Mouse (Mus musculus) stomach, embryonic 14.5 days (tissue): ENCODE data around the gene Elk4. TPM values are rescaled to one million over a fixed set of nuclear protein-coding genes. Genes with fewer than 3 reads are reported as not detected.

ENCODE experiments used
- ATAC-seq: fragments of 200-750 bp; cut with Nextera tagmentation; 2 replicates; pipeline ENCODE4 v1.8.0; 2017; ENCODE audit warnings: low read depth, moderate TSS enrichment; ENCODE audit not compliant: insufficient number of reproducible peaks, insufficient read depth, low FRiP score
- H3K27ac ChIP-seq: fragments of 300-500 bp; sonication (generic); 2 replicates; pipeline ENCODE4 v1.5.1; 2014; ENCODE audit warnings: mild to moderate bottlenecking, low read length, moderate library complexity, mixed read lengths
- H3K27me3 ChIP-seq: fragments of 300-500 bp; sonication (generic); 2 replicates; pipeline ENCODE4 v1.6.1; 2014; ENCODE audit warnings: low read length, control low read depth, mixed read lengths; ENCODE audit not compliant: control insufficient read depth, insufficient read depth
- H3K36me3 ChIP-seq: fragments of 300-500 bp; sonication (generic); 2 replicates; pipeline ENCODE4 v1.6.1; 2014; ENCODE audit warnings: mild to moderate bottlenecking, control low read depth, low read length, moderate library complexity, mixed read lengths; ENCODE audit not compliant: control insufficient read depth, insufficient read depth
- H3K4me1 ChIP-seq: fragments of 300-500 bp; sonication (generic); 2 replicates; pipeline ENCODE4 v1.6.1; 2014; ENCODE audit warnings: low read length, control low read depth, mixed read lengths; ENCODE audit not compliant: control insufficient read depth, insufficient read depth
- H3K4me2 ChIP-seq: fragments of 300-500 bp; sonication (generic); replicated peaks from 2 replicates; pipeline ENCODE4 v1.6.1; 2014; ENCODE audit warnings: low read depth, low read length, control low read depth
- H3K4me3 ChIP-seq: fragments of 300-500 bp; sonication (generic); 2 replicates; pipeline ENCODE4 v1.5.1; 2014; ENCODE audit warnings: low read depth, low read length, control low read depth
- H3K9ac ChIP-seq: fragments of 300-500 bp; sonication (generic); replicated peaks from 2 replicates; pipeline ENCODE4 v1.6.1; 2014; ENCODE audit warnings: low read depth, mild to moderate bottlenecking, control low read depth, low read length, moderate library complexity, mixed read lengths
- H3K9me3 ChIP-seq: fragments of 300-500 bp; sonication (generic); 2 replicates; pipeline ENCODE4 v1.6.1; 2016; ENCODE audit warnings: low read depth, low read length, control low read depth; ENCODE audit not compliant: control insufficient read depth
- WGBS: fragments of 180-500 bp; shearing (Covaris S2); extraction: QIAGEN DNeasy Blood & Tissue Kit; methylation state at CpG from one replicate; pipeline ENCODE4 v1.1.7; 2014; 5-methylcytosine and 5-hydroxymethylcytosine counted together
- polyA plus RNA-seq: library from polyadenylated mRNA; unstranded; fragments of >200 nt; fragmentation: Nextera tagmentation; extraction: Ambion mirVana; gene quantifications from 2 replicates; pipeline ENCODE4 v1.2.1, GENCODE M21; 2014

Elk4 gene
- polyA plus RNA-seq, 1 experiment from 2014 or later: 38.2 TPM

DNA sequence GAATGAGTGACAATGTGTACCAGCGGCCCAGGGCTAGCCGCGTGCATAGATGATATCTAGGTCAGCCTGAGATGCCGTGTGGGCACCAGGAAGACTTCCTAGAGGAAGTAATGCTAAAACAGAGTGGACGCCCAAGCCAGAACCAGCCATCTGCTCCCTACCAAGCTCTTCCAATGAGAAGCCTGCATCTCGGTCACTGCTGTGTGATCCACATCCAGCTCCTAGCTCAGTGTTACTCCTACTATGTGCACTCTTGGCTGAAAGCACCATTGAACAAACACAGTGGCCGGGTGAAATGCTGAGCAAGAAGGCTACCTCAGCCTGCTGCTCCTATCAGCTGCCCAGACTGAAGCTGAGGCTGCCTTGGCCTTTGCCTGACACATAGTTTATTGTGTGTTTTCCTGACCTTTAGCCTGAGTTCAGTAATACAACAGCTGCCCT, 14.8 kb upstream of the Elk4 start:
- Histone ChIP-seq H3K4me2 (no peak overlapping the region), H3K27ac (no peak overlapping the region), H3K9me3 (no peaks in the 10 kb centered on the region), H3K27me3 (no peaks in the 10 kb centered on the region), H3K9ac (no peak overlapping the region), H3K4me3 (no peak overlapping the region), H3K4me1 (no peaks in the 10 kb centered on the region), H3K36me3 (no peaks in the 10 kb centered on the region)
- no peak for ATAC-seq
- WGBS: 77% methylated on average over 7 of the region's 7 CpGs

DNA sequence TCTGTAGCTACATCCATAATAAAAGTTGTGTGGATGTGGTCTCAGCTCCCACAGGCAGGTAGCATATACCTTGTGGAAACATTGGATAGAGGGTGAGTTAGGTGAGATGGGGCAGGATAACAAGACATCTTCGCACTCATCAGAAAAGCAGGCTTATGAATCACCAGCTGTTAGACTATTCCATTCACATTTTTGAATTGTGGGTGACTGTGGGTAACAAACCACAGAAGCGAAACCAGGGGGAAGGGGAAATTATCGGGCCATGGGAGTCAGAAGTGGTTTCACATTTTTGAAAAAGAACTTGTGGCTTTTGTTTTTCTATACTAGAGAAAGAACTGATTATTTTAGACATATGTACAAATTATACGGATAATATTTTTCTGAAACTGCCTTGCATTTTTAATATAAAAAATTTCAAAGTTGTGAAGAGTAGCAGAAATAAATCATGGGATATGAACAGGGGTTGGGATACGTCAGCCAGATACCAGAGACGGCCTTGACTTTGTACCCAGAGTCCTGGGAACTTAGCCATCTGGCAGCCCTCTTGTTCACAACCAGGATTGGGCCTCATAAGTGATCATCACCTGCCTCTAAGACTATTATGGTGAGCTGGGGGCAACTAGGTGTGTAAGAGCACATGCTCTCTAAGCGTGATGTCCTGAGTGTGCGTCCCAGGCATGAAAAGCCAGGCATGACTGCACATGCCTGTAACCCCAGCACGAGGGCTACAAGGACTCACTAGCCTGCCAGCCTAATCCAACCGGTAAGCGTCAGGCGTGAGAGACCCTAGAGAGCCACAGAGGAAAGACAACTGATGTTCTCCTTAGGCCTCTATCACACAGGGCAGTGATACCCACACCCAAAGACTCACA, 14.0 kb upstream of the Elk4 start:
- Histone ChIP-seq H3K4me2 (no peak overlapping the region), H3K9ac (no peak overlapping the region), H3K4me1 (no peaks in the 10 kb centered on the region), H3K9me3 (no peaks in the 10 kb centered on the region), H3K4me3 (no peak overlapping the region), H3K36me3 (no peaks in the 10 kb centered on the region), H3K27me3 (no peaks in the 10 kb centered on the region), H3K27ac (no peak overlapping the region)
- WGBS: 80% methylated on average over 12 of the region's 12 CpGs
- no peak for ATAC-seq

DNA sequence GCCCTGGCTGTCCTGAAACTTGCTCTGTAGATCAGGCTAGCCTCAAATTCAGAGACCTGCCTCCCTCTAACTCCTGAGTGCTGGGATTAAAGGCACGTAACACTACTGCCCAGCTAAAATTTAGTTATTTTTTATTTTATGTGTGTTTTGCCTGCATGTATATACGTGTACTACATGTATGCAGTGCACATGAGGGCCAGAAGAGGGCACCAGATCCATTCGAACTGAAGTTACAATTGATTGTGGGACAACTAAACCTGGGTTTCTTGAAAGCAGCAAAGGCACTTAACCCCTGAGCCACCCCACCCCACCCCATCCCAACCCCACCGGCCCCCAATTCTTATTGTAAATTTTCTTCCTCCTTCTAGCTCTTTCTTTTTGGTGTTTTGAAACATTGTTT, 12.3 kb upstream of the Elk4 start:
- Histone ChIP-seq H3K27ac (no peak overlapping the region), H3K9me3 (no peaks in the 10 kb centered on the region), H3K4me1 (no peaks in the 10 kb centered on the region), H3K9ac (no peak overlapping the region), H3K4me2 (no peak overlapping the region), H3K27me3 (no peaks in the 10 kb centered on the region), H3K4me3 (no peak overlapping the region), H3K36me3 (no peaks in the 10 kb centered on the region)
- WGBS: 40% methylated on average over 4 of the region's 4 CpGs
- ATAC-seq: no peak

DNA sequence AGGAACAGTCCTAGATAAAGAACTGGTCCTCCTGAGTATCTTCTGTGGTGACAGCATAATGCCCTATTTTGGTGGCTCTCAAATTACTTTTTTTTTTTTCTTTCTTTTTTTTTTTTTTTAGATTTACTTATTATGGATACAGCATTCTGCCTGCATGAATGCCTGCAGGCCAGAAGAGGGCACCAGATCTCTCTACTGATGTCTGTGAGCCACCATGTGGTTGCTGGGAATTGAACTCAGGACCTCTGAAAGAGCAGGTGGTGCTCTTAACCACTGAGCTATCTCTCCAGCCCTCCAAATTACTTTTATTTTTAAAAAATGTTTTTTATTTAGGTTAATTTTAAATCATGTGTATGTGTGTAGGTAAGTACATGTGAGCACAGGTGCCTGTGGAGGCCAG, 6.9 kb upstream of the Elk4 start:
- Histone ChIP-seq H3K4me2 (no peak overlapping the region), H3K4me1 (no peaks in the 10 kb centered on the region), H3K27me3 (no peaks in the 10 kb centered on the region), H3K27ac (no peak overlapping the region), H3K9ac (no peak overlapping the region), H3K36me3 (no peaks in the 10 kb centered on the region), H3K4me3 (no peak overlapping the region), H3K9me3 (no peaks in the 10 kb centered on the region)
- ATAC-seq: no peak

DNA sequence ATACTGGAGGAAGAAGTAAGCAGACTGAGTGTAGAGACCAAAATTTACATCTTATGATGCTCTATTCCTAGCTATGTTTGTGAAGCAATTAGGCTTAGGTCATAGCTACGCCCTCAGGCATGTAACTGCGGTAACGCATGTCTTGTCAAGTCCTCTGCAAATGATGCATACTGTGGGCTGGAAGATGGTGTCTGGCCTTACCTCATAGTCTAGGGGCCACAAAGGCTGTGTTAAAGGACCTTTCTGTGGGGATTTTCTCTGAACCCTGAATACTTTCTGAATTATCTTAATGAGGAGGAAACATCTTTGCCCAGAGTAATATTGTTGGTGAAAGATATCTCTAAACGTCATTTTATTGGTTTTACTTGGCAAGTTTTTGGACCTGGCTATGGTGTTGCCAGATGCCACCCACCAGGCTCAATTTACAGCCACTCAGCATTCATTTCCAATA, 5.5 kb upstream of the Elk4 start:
- Histone ChIP-seq H3K4me2 (no peak overlapping the region), H3K27ac (no peak overlapping the region), H3K4me1 (no peaks in the 10 kb centered on the region), H3K36me3 (no peaks in the 10 kb centered on the region), H3K9me3 (no peaks in the 10 kb centered on the region), H3K9ac (no peak overlapping the region), H3K27me3 (no peaks in the 10 kb centered on the region), H3K4me3 (no peak overlapping the region)
- WGBS: 81% methylated on average over 4 of the region's 4 CpGs
- no peak for ATAC-seq

DNA sequence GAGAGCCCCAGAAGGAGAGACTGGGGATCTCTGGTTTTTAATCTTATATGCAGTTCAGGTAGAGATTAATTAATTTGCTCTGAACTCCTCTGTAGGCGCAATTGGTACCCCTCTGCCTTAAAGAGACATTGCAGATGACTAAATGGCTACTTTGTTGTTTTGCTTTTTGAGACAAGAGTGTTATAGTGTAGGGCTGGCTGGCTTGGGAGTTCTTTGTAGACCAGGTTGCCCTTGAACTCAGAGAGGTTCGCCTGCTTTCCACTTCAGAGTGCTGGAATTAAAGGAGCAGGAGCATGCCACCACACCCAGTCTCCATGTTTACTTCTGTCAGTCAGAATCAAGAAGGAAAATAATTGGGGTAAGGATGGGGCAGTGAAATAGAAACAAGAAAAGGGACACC, 4.3 kb upstream of the Elk4 start:
- no peaks in the 10 kb centered on the region for H3K36me3 ChIP-seq
- no peaks in the 10 kb centered on the region for H3K9me3 ChIP-seq
- 50% methylated on average over 2 of the region's 2 CpGs for WGBS
- no peaks in the 10 kb centered on the region for H3K4me1 ChIP-seq
- H3K27me3 ChIP-seq: no peaks in the 10 kb centered on the region
- H3K4me2 ChIP-seq: no peak overlapping the region
- H3K4me3 ChIP-seq: no peak overlapping the region
- no peak overlapping the region for H3K9ac ChIP-seq
- no peak overlapping the region for H3K27ac ChIP-seq
- ATAC-seq: no peak

DNA sequence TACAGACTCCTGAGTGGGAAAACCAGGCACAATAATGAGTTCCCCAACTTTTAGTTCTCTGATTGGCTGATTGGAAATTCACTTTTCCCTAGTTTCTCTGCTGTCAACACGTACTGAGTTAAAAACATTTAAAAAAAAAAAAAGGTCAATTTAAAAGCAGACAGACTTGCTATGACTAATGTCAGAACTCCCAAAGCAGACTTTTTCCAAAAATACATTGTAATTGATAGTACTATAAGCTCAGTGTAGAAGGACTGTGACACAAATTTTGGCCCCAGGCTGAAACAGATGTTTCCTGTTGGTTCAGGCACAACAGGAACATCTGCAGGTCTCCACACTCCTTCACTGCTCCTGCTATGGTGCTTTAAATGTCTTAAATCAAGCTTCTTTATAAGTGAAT, 3.6 kb upstream of the Elk4 start:
- Histone ChIP-seq H3K9me3 (no peaks in the 10 kb centered on the region), H3K27me3 (no peaks in the 10 kb centered on the region), H3K36me3 (no peaks in the 10 kb centered on the region), H3K4me3 (no peak overlapping the region), H3K4me1 (peaks cover under 1% of the 10 kb centered on the region; the same call in 1 of the 2 replicates), H3K27ac (0 out of 2 replicates have a peak overlapping the region, but pooled peaks have one; percentile 6), H3K4me2 (no peak overlapping the region), H3K9ac (no peak overlapping the region)
- WGBS: 45% methylated on average over 1 of the region's 1 CpGs
- ATAC-seq: no peak

DNA sequence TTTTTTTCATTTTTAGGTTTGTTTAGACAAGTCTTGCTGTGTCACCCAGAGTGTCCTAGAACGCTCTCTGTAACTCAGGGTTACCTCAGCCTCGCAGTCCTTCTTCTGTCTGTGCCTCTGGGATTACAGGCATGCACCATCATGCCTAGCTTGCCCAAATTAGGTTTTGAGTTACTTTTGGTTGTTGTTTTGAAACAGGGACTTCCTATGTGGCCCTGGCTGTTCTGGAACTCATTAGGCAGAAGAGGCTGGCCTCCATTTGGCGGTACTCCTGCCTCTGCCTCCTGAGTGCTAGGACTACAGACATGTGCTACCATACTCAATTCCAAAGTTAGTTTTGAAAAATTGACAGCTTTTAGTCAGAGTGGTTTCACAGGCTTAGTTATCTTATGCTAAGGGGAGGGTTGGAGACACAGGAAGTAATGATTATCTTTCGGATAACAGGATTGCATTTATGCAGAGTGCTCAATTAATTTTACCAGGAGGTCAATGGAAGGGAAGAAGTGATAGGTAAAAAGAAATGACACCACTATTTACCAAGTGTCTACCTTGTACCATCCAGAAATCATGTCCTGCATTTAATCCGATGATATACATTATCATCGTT, 2.7 kb upstream of the Elk4 start:
- Histone ChIP-seq H3K4me2 (no peak overlapping the region), H3K4me3 (no peak overlapping the region), H3K27ac (no peak overlapping the region), H3K27me3 (no peaks in the 10 kb centered on the region), H3K36me3 (no peaks in the 10 kb centered on the region), H3K9ac (no peak overlapping the region), H3K4me1 (peaks cover 7% of the 10 kb centered on the region; the same call in 1 of the 2 replicates), H3K9me3 (no peaks in the 10 kb centered on the region)
- 82% methylated on average over 6 of the region's 6 CpGs for WGBS
- ATAC-seq: no peak
